Mouse (Mus musculus) spleen, postnatal 36 days (tissue): Measurements from ENCODE around the gene Fam78a.
A peak's percentile ranks its signal among the peaks of the same experiment; 100 is the strongest.
"Not testable (repeated sequence)": the region's sequence is repeated elsewhere in the genome, so short reads cannot be mapped to it uniquely, and the experiment has no call there.

Experiments used
- DNase-seq, 2 experiments: peaks; one replicate each; pipeline ENCODE4 v3.0.0; 2022; ENCODE audit warnings: low spot score in 2 of 2, mixed read lengths in 1 of 2

The Fam78a gene

DNA sequence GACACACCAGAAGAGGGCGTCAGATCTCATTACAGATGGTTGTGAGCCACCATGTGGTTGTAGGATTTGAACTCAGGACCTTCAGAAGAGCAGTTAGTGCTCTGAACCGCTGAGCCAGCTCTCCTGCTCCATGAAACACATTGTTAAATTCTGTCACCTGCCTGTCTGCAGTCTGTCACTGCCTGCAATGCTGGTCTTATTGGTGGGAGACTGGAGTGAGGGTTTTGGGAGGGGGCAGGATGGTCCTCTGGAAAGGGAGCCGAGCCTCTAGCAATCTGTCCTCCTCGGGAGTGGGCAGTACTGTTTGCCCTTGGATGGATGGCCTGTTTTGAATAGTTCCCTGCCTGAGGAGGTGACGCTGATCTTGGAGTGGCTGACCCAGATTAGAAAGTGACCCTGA is 40.8 kb downstream of the Fam78a start:
- DNase-seq = no peak

DNA sequence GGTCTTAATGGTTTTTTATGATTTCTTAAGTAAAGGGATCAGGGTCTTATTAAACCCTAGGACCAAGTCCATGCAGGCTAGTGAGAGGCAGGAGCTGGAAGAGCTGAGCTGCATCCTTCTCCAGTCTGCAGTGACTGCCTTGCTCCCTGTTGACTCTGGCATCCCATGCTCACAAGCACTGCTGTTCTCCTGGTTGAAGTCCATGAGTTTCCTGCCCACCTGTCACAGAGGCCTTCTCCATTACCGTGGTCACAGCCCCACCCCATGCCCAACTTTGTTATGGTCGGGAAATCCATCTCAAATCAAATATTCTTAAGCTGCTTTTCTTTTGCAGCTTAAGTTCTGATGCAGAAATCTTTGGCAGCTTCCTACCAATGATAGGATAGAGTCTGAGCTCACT is 43.6 kb downstream of the Fam78a start:
- no peak for DNase-seq

DNA sequence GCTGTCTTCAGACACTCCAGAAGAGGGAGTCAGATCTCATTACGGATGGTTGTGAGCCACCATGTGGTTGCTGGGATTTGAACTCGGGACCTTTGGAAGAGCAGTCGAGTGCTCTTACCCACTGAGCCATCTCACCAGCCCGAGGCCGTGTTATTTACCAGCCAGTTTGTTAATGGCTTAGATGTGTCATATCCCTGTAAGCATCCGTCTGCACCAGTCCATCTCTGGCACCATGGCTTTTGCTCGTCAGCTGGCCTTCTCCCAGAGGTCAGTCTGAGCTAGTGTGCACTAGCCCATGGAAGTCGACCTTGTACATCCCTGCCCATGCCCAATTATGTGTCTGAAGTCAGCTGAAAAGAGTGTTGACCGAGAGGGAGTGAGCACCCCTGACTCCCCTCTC is 44.0 kb downstream of the Fam78a start:
- not testable (repeated sequence) for DNase-seq

DNA sequence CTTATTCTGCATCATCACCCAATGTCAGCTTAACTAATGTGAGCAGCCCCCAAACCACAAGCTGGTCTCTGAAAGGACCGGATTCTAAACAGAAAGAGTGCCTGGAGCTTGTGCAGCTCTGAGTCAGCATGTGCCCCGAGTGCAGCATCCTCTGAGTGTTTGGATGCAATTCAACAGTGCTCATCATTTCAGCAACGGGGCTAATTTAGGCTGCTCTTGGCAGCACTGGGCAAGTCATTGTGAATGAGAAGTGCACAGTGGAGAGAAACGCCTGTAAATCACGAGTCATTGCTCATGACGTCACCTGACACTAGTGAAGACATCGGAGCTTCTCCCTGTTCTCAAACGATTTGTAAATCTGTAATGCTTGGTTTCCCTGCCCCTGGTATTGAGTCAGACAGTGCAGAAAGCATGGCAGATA is 46.0 kb downstream of the Fam78a start:
- no peak for DNase-seq

DNA sequence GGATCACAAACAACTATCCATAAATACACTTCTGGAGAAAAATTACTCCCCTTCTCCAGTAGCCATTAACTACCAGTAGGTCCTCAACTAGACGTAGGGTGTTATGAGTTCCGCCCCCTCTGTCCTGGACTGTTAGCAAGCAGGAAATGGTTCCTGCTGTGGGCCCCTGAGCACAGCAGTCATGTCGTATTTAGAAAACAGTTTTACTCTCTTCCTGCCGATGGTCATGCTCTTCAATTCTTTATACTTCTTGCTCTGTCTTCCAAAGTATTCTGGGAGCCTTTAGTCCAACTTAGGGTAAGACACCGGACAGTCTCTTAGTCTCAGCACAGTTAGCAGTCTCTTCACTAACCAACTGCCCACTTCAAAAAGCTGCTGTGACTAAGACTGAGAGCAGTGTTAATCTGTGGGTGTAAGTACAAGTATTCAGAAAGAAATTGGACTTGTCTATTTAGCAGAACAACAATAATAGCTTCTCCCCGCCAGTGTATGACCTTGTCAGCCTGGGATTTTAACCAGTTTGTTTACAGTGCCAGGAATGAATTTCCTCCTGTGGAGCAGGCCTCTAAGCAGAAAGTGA is 47.3 kb downstream of the Fam78a start:
- DNase-seq = peak; percentile 28 to 44

DNA sequence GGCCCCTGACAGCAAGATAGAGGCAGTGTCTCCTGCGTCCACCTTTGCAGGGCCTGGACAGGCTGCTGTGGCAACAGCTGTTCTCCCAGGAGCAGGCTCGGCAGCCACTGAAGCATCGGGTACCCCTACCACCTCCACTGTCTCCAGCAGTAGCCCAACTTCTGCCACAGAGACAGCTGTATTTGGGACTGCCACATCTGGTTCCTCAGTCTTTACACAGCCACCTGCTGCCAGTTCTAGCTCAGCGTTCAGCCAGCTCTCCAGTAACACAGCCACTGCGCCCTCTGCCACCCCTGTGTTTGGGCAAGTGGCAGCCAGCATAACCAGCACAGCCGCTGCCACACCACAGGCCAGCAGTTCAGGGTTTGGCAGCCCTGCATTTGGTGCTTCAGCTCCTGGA is 50.5 kb downstream of the Fam78a start:
- DNase-seq = no peak

DNA sequence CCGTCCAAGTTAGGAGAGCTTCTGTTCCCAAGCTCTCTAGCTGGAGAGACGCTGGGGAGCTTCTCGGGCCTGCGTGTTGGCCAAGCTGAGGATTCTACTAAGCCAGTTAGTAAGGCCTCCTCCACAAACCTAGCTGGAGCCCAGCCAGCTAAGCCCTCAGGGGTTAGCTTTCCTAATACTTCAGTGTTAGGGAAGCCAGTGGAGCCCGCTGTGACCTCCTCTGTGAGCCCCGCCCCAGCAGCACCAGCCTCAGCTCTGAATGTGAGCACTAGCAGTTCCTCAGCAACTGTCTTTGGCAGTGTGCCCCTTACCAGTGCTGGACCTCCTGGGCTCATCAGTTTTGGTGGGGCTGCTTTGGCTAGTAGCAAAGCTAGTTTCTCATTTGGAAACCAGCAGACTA is 51.2 kb downstream of the Fam78a start:
- no peak for DNase-seq

DNA sequence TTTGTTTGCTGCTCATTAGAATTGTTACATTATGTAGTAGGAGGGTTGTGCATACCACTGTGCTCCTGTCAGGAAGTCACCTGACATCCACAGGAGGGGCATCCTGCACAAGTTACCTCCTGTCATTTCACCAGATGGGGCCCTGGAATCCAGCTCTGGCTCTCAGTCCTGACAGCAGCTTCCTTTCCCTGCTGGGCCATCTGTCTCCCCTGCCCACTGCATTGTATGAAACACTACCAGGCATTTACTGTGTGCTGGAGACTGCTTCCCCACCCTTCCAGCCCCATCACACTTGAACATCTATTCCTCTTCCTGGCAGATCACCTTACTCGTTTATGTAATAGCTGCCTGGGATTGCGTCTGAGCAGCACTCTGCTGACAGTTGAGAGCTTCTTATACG is 55.0 kb downstream of the Fam78a start:
- DNase-seq = no peak

DNA sequence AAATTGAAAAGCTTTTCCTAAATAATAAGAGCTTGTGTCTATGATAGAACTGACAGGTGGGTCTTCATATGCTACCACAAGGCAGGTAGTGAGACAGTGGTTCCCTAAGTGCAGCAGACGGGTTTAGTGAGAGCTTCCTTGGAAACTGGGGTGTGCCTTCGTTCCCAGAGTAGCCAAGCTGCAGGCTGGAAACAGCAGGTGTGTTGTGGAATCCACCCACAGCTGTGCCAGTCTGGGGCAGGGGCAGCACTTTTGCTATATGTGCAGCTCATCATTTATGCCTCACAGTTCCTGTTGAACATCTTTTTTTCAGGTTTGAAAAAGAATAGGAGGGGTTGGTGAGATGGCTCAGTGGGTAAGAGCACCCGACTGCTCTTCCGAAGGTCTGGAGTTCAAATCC is 60.3 kb downstream of the Fam78a start:
- DNase-seq = no peak

DNA sequence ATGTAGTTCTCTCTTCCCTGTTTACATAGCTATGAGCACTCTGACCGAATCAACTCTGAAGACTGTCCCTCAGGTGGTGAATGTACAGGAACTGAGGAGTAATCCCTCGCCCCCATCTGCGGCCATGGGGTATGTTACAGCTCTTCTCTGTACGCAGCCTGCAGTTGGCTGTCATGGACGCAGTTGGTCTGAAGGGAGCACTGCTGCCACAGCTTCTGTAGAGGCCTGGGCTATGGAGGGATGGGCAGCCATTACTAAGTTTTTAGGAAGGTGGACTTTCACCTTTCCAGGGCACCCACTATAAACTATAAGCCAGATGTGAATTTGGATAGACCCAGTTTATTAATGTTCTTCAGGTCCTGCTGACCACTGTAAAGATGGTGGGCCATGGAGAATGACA is 64.4 kb downstream of the Fam78a start:
- DNase-seq = no peak

DNA sequence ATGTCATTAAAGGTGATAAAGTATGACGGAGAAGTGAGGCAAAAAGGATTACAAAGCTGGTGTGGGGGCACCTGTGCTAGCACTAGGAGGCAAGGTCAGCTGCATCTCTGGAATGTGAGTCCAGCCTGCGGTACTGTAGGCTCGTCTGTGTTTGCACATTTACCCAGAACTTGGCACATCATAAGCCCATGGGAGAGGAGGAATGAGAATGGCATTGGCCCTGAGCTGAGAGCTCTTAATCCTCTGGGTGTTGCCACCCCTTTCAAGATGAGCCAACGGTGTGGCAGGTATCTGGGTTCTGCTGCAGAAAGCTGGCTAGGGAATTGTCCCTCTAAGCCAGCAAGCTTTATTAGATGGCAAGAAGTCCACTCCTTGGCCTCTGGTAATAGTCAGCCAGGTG is 65.0 kb downstream of the Fam78a start:
- no peak for DNase-seq

DNA sequence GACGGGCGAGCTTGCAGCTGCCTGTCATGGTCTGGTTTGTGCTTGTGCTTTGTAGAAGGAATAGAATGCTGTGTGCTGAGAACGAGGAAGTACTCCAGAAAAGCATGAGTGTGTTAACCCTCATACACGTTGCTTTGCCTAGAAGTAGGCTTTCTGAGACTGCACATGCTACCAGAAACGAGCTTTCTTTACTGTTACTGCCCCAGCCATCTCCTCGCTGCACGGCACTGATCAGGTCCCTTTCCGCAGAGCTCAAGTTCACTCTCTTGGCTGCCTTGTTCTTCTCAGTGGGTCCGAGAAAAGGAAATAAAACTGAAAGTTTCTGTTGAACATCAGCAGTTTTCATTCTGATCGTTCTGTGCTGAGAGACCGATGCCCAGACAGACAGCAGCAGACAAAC is 75.9 kb downstream of the Fam78a start:
- no peak for DNase-seq

DNA sequence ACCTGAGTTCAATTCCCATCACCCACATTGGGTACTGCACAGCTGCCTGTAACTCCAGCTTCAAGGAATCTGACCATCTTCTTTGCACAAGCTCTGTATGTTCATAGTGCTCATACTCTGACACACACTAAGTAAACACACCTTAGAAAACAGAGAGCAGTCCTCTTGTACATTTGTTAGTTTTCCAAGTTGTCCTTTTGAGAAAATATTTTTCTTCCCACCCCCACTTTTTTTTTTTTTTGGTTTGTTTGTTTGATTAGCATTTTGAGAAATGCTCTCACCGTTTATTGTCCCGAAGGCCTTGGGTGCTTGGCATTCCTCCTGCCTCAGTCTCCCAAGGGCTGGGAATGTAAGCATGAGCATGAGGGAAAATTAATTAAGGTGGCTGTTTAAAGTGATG is 76.3 kb downstream of the Fam78a start:
- no peak for DNase-seq
